Mouse (Mus musculus) c-Kit-positive CD71-negative TER-119-negative erythroid progenitor cells, embryonic 14.5 days (primary cell): ENCODE measurements at regions not wholly inside any gene's neighbourhood (a gene's known extent, or its start where the extent isn't known, plus 50 kb on each side); places are given as distances from the start of the nearest gene placed in this dataset.

ENCODE experiments used
- DNase-seq: peaks from one replicate; pipeline ENCODE4 v3.0.0-alpha.2; 2013; ENCODE audit warnings: low read depth

- no peak for DNase-seq
Measured at GRCm38 (mm10) chr10:17556391-17556790, 166.6 kb upstream of the Cited2 start.

- DNase-seq: no peak
Measured at GRCm38 (mm10) chr10:17559370-17559955, 163.6 kb upstream of the Cited2 start.

GRCm38 (mm10) chr10:17559980-17560379 is 163.0 kb upstream of the Cited2 start:
- no peak for DNase-seq

- no peak for DNase-seq
Measured at GRCm38 (mm10) chr10:17561466-17561865, 161.6 kb upstream of the Cited2 start.

GRCm38 (mm10) chr10:17561977-17562376 is 161.0 kb upstream of the Cited2 start:
- no peak for DNase-seq

- no peak for DNase-seq
Measured at GRCm38 (mm10) chr10:17562410-17563350, 160.3 kb upstream of the Cited2 start.

GRCm38 (mm10) chr10:17563351-17563749 is 159.7 kb upstream of the Cited2 start:
- no peak for DNase-seq

- DNase-seq: no peak
Measured at GRCm38 (mm10) chr10:17564895-17565620, 158.0 kb upstream of the Cited2 start.

- DNase-seq: no peak
Measured at GRCm38 (mm10) chr10:17566975-17567374, 156.0 kb upstream of the Cited2 start.

GRCm38 (mm10) chr10:17567631-17568030 is 155.4 kb upstream of the Cited2 start:
- no peak for DNase-seq

GRCm38 (mm10) chr10:17569577-17570113 is 153.4 kb upstream of the Cited2 start:
- DNase-seq: no peak

GRCm38 (mm10) chr10:17574894-17575293 is 148.1 kb upstream of the Cited2 start:
- DNase-seq: no peak

- no peak for DNase-seq
Measured at GRCm38 (mm10) chr10:17575448-17576332, 147.3 kb upstream of the Cited2 start.

- DNase-seq: no peak
Measured at GRCm38 (mm10) chr10:17576333-17576750, 146.7 kb upstream of the Cited2 start.

- DNase-seq: no peak
Measured at GRCm38 (mm10) chr10:17579463-17579862, 143.6 kb upstream of the Cited2 start.

GRCm38 (mm10) chr10:17584842-17585241 is 138.2 kb upstream of the Cited2 start:
- no peak for DNase-seq

GRCm38 (mm10) chr10:17586910-17587309 is 136.1 kb upstream of the Cited2 start:
- DNase-seq: no peak

- DNase-seq: no peak
Measured at GRCm38 (mm10) chr10:17589136-17589535, 133.9 kb upstream of the Cited2 start.

GRCm38 (mm10) chr10:17590195-17590594 is 132.8 kb upstream of the Cited2 start:
- no peak for DNase-seq

- no peak for DNase-seq
Measured at GRCm38 (mm10) chr10:17592387-17592786, 130.6 kb upstream of the Cited2 start.

GRCm38 (mm10) chr10:17596126-17596525 is 126.9 kb upstream of the Cited2 start:
- no peak for DNase-seq
